Mouse (Mus musculus) kidney, embryonic 16.5 days (tissue): Measurements from ENCODE around the gene Dnal1. TPM values are rescaled to one million over a fixed set of nuclear protein-coding genes. Genes with fewer than 3 reads are reported as not detected.

Experiments
- ATAC-seq: fragments of 200-750 bp; cut with Nextera tagmentation; 2 replicates; pipeline ENCODE4 v1.8.0; 2017; ENCODE audit warnings: moderate TSS enrichment; ENCODE audit not compliant: low FRiP score, low TSS enrichment
- H3K27ac ChIP-seq: fragments of 300-500 bp; sonication (generic); 2 replicates; pipeline ENCODE4 v1.5.1; 2014; ENCODE audit warnings: low read length
- H3K27me3 ChIP-seq: fragments of 300-500 bp; sonication (generic); 2 replicates; pipeline ENCODE4 v1.6.1; 2014; ENCODE audit warnings: low read length, control low read depth, mixed read lengths; ENCODE audit not compliant: insufficient read depth
- H3K36me3 ChIP-seq: fragments of 300-500 bp; sonication (generic); 2 replicates; pipeline ENCODE4 v1.6.1; 2014; ENCODE audit warnings: low read length, control low read depth, mixed read lengths; ENCODE audit not compliant: insufficient read depth
- H3K4me1 ChIP-seq: fragments of 300-500 bp; sonication (generic); 2 replicates; pipeline ENCODE4 v1.6.1; 2014; ENCODE audit warnings: low read length, control low read depth, mixed read lengths; ENCODE audit not compliant: insufficient read depth
- H3K4me2 ChIP-seq: fragments of 300-500 bp; sonication (generic); replicated peaks from 2 replicates; pipeline ENCODE4 v1.6.1; 2014; ENCODE audit warnings: low read depth, low read length
- H3K4me3 ChIP-seq: fragments of 300-500 bp; sonication (generic); 2 replicates; pipeline ENCODE4 v1.5.1; 2014; ENCODE audit warnings: mild to moderate bottlenecking, low read length
- H3K9ac ChIP-seq: fragments of 300-500 bp; sonication (generic); replicated peaks from 2 replicates; pipeline ENCODE4 v1.6.1; 2014; ENCODE audit warnings: low read length
- H3K9me3 ChIP-seq: fragments of 300-500 bp; sonication (generic); 2 replicates; pipeline ENCODE4 v1.6.1; 2016; ENCODE audit warnings: low read length, control low read depth
- WGBS: fragments of 180-500 bp; shearing (Covaris S2); extraction: QIAGEN DNeasy Blood & Tissue Kit; methylation state at CpG from one replicate; pipeline ENCODE4 v1.1.7; 2014; 5-methylcytosine and 5-hydroxymethylcytosine counted together
- polyA plus RNA-seq: library from polyadenylated mRNA; unstranded; fragments of >200 nt; fragmentation: Nextera tagmentation; extraction: Ambion mirVana; gene quantifications from 2 replicates; pipeline ENCODE4 v1.2.1, GENCODE M21; 2015

The Dnal1 gene
- polyA plus RNA-seq, 1 experiment from 2014 or later = 4.2 TPM

DNA sequence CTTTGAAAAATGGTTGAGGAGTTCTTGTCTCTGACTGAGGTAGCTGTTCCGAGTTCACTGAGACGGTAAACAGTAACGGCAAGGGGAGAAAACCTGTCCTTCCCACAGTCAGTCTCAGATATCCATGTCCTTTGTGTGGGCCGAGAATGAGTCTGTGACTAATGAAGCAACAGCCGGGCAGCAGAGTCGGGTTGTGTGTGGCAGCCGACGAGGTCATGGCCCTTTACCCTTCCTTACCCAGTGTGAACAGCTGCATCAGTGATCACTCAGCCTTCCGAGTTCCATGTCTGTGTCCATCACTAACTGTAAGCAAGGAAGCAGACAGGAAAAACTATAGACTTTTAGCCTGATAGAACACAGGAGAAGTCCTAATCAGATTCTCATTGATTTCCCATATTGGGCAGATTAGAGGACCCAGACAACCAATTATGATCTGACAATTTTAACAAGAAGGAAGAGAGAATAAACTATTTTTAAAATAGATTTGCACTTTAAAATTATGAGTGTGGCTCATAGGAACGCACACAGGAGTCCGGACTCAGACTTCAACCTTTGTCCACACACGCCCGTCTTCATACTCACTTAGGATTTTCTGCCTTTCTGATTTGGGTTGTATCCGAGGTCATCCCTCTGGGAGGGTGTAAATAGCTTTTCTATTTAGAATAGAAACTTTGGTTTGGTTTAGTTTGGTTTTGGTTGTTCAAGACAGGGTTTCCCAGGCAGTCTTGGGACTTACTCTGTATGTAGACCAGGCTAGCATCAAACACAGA, 28.3 kb downstream of the Dnal1 start:
- Histone ChIP-seq H3K27me3 (no peaks in the 10 kb centered on the region), H3K36me3 (peaks cover 5% of the 10 kb centered on the region; the same call in 1 of the 2 replicates), H3K4me1 (no peaks in the 10 kb centered on the region), H3K4me2 (no peak overlapping the region), H3K27ac (no peak overlapping the region), H3K9ac (no peak overlapping the region), H3K9me3 (no peaks in the 10 kb centered on the region), H3K4me3 (no peak overlapping the region)
- ATAC-seq = no peak
- WGBS = 40% methylated on average over 14 of the region's 14 CpGs

DNA sequence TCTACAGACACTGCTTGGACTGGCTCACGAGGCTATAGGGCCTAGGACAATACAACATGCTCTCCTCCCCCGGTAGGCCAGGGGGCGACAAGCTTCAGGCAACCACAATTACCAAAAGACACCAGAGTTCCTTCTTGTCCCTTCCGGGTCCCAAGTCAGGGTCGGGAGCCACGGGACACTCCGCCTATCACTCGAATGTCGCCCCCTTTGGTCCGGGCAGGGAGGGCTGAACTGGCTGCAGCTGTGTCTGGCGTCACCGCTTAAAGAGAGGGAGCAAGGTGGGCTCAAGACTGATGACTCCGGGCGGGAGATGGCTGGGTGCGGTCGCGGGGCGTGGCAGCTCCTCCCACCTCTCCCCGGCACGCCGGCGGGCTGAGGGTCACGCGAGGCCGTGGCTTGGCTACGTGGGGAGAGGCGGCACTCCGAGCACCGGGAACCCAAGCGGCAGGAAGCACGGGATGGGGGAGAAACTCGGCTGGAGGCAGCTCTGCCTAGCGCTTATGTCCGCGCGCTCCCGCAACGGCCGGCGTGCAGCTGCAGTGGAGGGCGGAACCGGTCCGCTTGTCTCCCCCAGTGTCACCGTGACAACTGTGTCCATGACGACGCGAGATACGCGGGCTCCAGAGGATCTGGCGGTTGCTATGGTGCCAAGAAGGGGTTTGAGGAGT, 33.9 kb downstream of the Dnal1 start, which contains the start of gene Pnma1:
Pnma1 (minus strand) TSS at position 536 of the 668 bp plus-strand sequence.
- no peaks in the 10 kb centered on the region for H3K4me1 ChIP-seq
- H3K27me3 ChIP-seq = no peaks in the 10 kb centered on the region
- WGBS = under 1% methylated on average over 50 of the region's 50 CpGs
- H3K9me3 ChIP-seq = no peaks in the 10 kb centered on the region
- H3K36me3 ChIP-seq = peaks cover 8% of the 10 kb centered on the region
- ATAC-seq = peak; percentile 84
- no peak within 1 kb of the TSS for H3K27ac ChIP-seq
- peak within 1 kb of the TSS; percentile 92 for H3K4me2 ChIP-seq
- H3K9ac ChIP-seq = peak within 1 kb of the TSS; percentile 69
- peak within 1 kb of the TSS; percentile 62 for H3K4me3 ChIP-seq

DNA sequence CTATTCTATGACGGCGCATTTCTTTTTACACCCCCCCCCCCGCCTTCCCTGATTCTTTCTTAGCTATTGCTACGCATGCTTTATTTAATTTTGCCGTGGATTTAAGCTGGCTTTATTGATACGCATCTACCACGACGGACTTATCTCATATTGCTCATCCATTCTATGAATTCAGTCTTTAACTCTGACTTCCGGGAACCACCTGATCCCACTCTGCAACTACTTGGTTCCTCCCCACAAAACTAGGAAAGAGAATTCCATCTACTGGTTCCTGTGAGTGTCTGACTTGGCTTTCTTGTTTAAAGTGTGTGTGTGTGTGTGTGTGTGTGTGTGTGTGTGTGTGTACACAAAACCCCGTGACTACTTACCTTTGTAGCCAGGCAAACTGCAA, 34.5 kb downstream of the Dnal1 start:
- Histone ChIP-seq H3K4me2 (peak overlapping the region; percentile 92), H3K4me1 (no peaks in the 10 kb centered on the region), H3K36me3 (peaks cover 13% of the 10 kb centered on the region), H3K27me3 (no peaks in the 10 kb centered on the region), H3K27ac (no peak overlapping the region), H3K4me3 (peak overlapping the region; percentile 62), H3K9ac (peak overlapping the region; percentile 69), H3K9me3 (no peaks in the 10 kb centered on the region)
- 16% methylated on average over 10 of the region's 10 CpGs for WGBS
- no peak for ATAC-seq

DNA sequence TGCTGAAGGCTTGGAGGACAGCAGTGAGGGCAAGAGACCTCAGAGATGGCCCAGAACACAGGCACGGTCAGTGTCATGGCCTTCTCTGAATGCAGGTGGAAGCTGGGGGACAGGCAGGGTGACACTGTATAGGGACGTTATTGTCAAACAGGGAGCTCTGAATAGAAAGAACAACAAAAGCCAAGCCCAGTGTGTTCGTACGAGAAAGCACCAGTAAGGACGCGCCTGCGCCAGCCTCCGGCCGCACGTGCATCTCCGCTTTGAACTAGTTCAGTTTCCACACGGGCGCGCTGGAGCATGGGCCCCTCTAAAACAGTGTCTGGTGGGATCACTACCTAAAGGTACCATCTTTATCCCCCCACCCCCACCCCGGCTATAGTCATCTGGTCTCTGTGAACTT, 35.8 kb downstream of the Dnal1 start:
- Histone ChIP-seq H3K4me1 (no peaks in the 10 kb centered on the region), H3K27ac (no peak overlapping the region), H3K36me3 (peaks cover 18% of the 10 kb centered on the region), H3K27me3 (no peaks in the 10 kb centered on the region), H3K9ac (no peak overlapping the region), H3K4me2 (no peak overlapping the region), H3K4me3 (no peak overlapping the region), H3K9me3 (no peaks in the 10 kb centered on the region)
- WGBS = 94% methylated on average over 15 of the region's 15 CpGs
- no peak for ATAC-seq

DNA sequence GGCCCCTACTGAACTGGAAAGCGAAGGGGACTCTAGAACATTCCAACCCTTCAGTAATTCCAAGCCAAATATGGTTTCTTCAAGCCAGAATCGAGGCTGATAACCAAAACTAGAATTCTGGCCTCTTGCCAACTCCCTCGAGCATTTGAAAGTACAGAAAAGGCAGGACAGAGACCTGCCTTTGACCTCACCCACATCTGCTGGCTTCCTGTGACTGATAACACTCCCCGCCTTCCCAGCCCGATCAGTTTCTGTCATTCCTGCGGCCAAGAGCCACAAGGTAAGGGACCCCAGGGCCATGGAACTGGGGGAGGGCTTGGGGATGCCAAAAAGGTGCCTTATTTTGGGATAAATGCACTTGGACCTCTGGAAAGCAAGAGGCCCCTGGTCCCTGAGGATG, 36.8 kb downstream of the Dnal1 start:
- Histone ChIP-seq H3K36me3 (peaks cover 24% of the 10 kb centered on the region), H3K4me2 (no peak overlapping the region), H3K4me1 (no peaks in the 10 kb centered on the region), H3K9ac (no peak overlapping the region), H3K27ac (no peak overlapping the region), H3K4me3 (no peak overlapping the region), H3K27me3 (no peaks in the 10 kb centered on the region), H3K9me3 (no peaks in the 10 kb centered on the region)
- no peak for ATAC-seq
- WGBS = 48% methylated on average over 6 of the region's 6 CpGs

DNA sequence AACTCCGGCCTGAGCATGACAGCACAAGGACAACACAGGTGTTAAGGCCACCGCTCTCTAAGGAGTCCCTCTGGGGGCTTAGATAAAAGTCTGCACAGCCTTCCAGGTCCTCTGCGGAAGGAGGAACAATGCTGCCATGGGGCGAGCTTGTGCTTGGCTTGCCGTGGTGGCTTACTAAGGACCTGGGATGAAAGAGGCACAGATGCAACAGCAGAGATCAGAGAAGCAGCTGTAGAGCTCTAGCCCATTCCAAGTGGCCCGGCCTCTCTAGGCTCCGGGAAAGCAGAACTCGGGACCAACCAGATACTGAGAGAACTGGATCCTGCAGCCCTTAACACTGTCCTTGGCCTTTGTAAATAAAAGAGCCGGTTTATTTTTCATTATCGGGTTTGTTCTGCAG, 37.7 kb downstream of the Dnal1 start:
- H3K4me3 ChIP-seq = no peak overlapping the region
- no peak for ATAC-seq
- 83% methylated on average over 10 of the region's 10 CpGs for WGBS
- no peak overlapping the region for H3K9ac ChIP-seq
- no peaks in the 10 kb centered on the region for H3K27me3 ChIP-seq
- no peak overlapping the region for H3K4me2 ChIP-seq
- H3K36me3 ChIP-seq = peaks cover 32% of the 10 kb centered on the region
- no peak overlapping the region for H3K27ac ChIP-seq
- no peaks in the 10 kb centered on the region for H3K4me1 ChIP-seq
- no peaks in the 10 kb centered on the region for H3K9me3 ChIP-seq

DNA sequence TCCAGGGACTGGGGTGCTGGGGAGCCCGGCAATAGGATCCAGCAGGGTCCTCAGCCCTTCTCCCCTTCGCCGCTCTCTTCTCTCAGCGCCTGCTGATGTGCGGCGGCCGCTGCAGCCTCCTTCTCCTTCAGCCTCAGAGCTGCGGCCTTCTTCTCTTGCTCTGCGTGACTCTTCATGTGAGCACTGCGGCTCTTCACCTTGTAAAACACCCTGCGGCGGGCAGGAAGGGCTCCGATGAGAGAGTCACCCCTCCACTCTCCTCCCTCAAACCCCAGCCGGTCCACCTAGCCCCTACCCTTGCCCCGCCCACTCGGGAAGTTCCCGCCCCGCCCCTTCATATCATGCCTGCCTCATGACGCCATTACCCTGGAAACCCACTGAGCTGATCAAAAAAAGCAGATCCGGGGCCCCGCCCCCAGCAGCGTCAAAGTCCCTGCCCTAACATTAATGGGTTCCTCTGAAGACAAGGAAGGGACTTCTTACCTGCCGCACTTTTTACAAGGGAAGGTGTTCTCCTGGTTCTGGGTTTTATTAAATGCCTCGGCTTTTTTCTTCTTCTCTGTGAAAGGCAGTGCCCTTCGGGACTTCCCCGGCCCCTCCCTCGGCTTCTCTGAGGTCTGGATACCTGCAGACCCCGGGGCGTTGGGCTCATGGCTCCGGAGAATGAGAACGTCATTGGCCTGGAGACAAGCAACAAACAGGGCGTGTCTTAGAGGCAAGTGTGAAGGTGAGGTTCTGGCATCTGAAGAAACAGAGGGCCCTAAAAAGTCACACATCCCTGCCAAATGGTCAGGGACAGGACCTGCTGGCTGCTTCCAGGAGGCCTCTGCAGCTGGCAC, 38.4 kb downstream of the Dnal1 start:
- ATAC-seq = no peak
- no peaks in the 10 kb centered on the region for H3K27me3 ChIP-seq
- H3K4me3 ChIP-seq = no peak overlapping the region
- H3K9me3 ChIP-seq = no peaks in the 10 kb centered on the region
- H3K27ac ChIP-seq = no peak overlapping the region
- no peaks in the 10 kb centered on the region for H3K4me1 ChIP-seq
- H3K9ac ChIP-seq = no peak overlapping the region
- WGBS = 48% methylated on average over 32 of the region's 32 CpGs
- H3K36me3 ChIP-seq = peaks cover 32% of the 10 kb centered on the region
- no peak overlapping the region for H3K4me2 ChIP-seq

DNA sequence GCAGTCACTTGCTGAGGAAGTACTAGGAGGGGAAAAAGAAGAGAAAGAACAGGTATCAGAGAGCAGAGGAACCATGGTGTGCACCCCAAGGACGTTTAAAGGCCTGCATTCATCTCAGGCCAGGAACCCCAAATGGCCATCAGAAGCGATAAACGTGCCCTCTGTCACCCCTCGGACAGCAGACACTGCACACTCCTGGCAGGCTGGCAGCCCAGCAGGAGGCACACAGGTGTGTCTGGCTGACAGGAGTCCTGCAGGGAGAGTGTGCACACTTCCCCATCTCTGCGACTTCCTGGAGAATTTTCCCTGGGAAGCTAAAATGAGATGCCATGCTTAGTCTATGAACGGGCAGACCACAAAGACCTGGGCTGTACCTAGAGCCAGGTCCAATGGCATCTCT, 39.2 kb downstream of the Dnal1 start:
- Histone ChIP-seq H3K9me3 (no peaks in the 10 kb centered on the region), H3K4me1 (no peaks in the 10 kb centered on the region), H3K4me3 (no peak overlapping the region), H3K36me3 (peaks cover 34% of the 10 kb centered on the region), H3K27me3 (no peaks in the 10 kb centered on the region), H3K27ac (no peak overlapping the region), H3K9ac (no peak overlapping the region), H3K4me2 (no peak overlapping the region)
- ATAC-seq = no peak
- WGBS = 79% methylated on average over 6 of the region's 6 CpGs

DNA sequence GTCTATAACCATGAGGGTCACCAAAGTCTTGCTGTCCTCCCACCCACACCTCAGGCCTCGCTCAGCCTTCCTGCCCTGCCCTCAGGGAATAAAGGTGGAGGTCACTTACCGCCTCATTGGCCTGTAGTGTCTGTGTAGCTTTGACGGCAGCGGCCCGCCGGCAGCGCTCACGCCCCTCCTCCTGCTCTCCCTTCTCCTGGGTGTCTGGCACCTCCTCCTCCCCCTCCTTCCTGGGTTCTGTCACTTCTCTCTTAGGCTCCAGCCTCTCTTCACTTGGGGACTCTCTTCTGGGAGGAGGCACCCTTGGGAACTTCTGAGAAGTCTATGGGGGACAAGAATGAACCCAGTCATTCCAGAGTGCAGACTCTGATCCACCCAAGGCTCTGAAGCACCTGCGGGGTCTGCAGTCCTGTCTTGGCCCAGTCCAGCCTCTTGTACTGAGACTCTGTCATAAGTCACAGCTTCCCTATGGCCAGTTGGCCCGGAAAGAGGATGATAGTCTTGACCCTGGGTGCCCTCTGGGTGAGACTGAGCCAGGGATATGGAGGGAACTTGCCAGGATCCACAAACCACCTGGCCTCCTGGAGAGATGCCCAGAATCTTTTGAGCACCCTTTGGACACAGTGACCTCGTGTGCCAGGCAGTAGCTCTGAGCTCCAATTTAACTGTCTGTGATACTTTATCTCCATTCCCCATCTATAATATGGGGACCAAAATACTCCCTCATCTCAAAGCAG, 40.8 kb downstream of the Dnal1 start:
- Histone ChIP-seq H3K9ac (no peak overlapping the region), H3K4me3 (no peak overlapping the region), H3K9me3 (no peaks in the 10 kb centered on the region), H3K27me3 (no peaks in the 10 kb centered on the region), H3K4me1 (no peaks in the 10 kb centered on the region), H3K4me2 (no peak overlapping the region), H3K27ac (no peak overlapping the region), H3K36me3 (peaks cover 50% of the 10 kb centered on the region)
- no peak for ATAC-seq
- 45% methylated on average over 11 of the region's 11 CpGs for WGBS
